Mouse (Mus musculus) thymus, postnatal 36 days (tissue): Measurements from ENCODE around the gene Olfr9.
"Not testable (repeated sequence)": the region's sequence is repeated elsewhere in the genome, so short reads cannot be mapped to it uniquely, and the experiment has no call there.

ENCODE experiments used
- DNase-seq, 2 experiments: peaks; one replicate each; pipeline ENCODE4 v3.0.0; 2022; ENCODE audit warnings: mixed read lengths in 2 of 2

Gene Olfr9

GRCm38 (mm10) chr10:128989131-128989530, at the start of gene Olfr9:
Gene Olfr9 (plus strand): TSS chr10:128989431.
- DNase-seq, result not testable (repeated sequence)

- DNase-seq, result no peak
These were observed 48.7 kb upstream of the Olfr9 start for GRCm38 (mm10) chr10:128940475-128941061.

GRCm38 (mm10) chr10:128945675-128946074, 43.6 kb upstream of the Olfr9 start:
- DNase-seq, result peak in 1 of 2 experiments; percentile 12

GRCm38 (mm10) chr10:128947496-128947895, 41.7 kb upstream of the Olfr9 start:
- DNase-seq, result no peak

GRCm38 (mm10) chr10:128950208-128950887, 38.9 kb upstream of the Olfr9 start:
- no peak for DNase-seq

- DNase-seq, result no peak
These were observed 30.9 kb upstream of the Olfr9 start for GRCm38 (mm10) chr10:128958340-128958739.

- no peak for DNase-seq
These were observed 29.1 kb upstream of the Olfr9 start for GRCm38 (mm10) chr10:128960142-128960541.

- DNase-seq, result peak; percentile 65 to 76
These were observed 28.3 kb upstream of the Olfr9 start, which contains the start of gene Mettl7b for GRCm38 (mm10) chr10:128960590-128961584. Gene Mettl7b (minus strand): TSS chr10:128960988.

- DNase-seq, result no peak
These were observed 24.3 kb upstream of the Olfr9 start for GRCm38 (mm10) chr10:128964961-128965360.

GRCm38 (mm10) chr10:128965871-128966270, 23.4 kb upstream of the Olfr9 start:
- no peak for DNase-seq

- no peak for DNase-seq
These were observed 20.9 kb upstream of the Olfr9 start for GRCm38 (mm10) chr10:128968341-128968749.

- no peak for DNase-seq
These were observed 18.4 kb upstream of the Olfr9 start for GRCm38 (mm10) chr10:128970740-128971250.

GRCm38 (mm10) chr10:128972841-128973240, 16.4 kb upstream of the Olfr9 start:
- DNase-seq, result no peak

GRCm38 (mm10) chr10:128976395-128976794, 12.8 kb upstream of the Olfr9 start:
- no peak for DNase-seq

- peak; percentile 43 to 52 for DNase-seq
These were observed 11.6 kb upstream of the Olfr9 start for GRCm38 (mm10) chr10:128977522-128978114.

GRCm38 (mm10) chr10:128980644-128981365, 8.4 kb upstream of the Olfr9 start:
- no peak for DNase-seq

GRCm38 (mm10) chr10:128990129-128990850, 1.1 kb downstream of the Olfr9 start:
- peak; percentile 6 to 10 for DNase-seq

GRCm38 (mm10) chr10:128990994-128991393, 1.8 kb downstream of the Olfr9 start:
- peak; percentile 39 to 49 for DNase-seq

- no peak for DNase-seq
These were observed 6.6 kb downstream of the Olfr9 start for GRCm38 (mm10) chr10:128995796-128996195.

- no peak for DNase-seq
These were observed 7.4 kb downstream of the Olfr9 start for GRCm38 (mm10) chr10:128996523-128997040.
